Mouse (Mus musculus) embryonic fibroblast, embryonic 13.5 days (primary cell): ENCODE data around the gene Pdk4. TPM values are rescaled to one million over a fixed set of nuclear protein-coding genes. Genes with fewer than 3 reads are reported as not detected.

ENCODE experiments used
- H3K27ac ChIP-seq: 2 replicates; pipeline ENCODE4 v1.5.1; 2012; ENCODE audit warnings: low read length, control low read depth, inconsistent platforms; ENCODE audit not compliant: insufficient read depth
- H3K4me1 ChIP-seq: 2 replicates; pipeline ENCODE4 v1.6.1; 2011; ENCODE audit warnings: low read length; ENCODE audit not compliant: control insufficient read depth, insufficient read depth
- H3K4me3 ChIP-seq: 2 replicates; pipeline ENCODE4 v1.5.1; 2011; ENCODE audit warnings: mild to moderate bottlenecking, control low read depth, low read length; ENCODE audit not compliant: insufficient read depth
- CTCF ChIP-seq: IDR thresholded peaks from 2 replicates; pipeline ENCODE4 v1.5.1; 2011; ENCODE audit warnings: mild to moderate bottlenecking, control low read depth, low read length, moderate library complexity, borderline replicate concordance; ENCODE audit not compliant: insufficient read depth
- POLR2A ChIP-seq: IDR thresholded peaks from 2 replicates; pipeline ENCODE4 v1.6.1; 2011; ENCODE audit warnings: low read depth, mild to moderate bottlenecking, control low read depth, low read length, moderate library complexity
- polyA plus RNA-seq: library from polyadenylated mRNA; stranded (reverse); fragments of >200 nt; gene quantifications from 2 replicates; pipeline ENCODE4 v1.2.4, GENCODE M21; 2011; ENCODE audit warnings: low read depth; ENCODE audit not compliant: missing spikeins, insufficient read length

Gene Pdk4
- polyA plus RNA-seq, 1 experiment, result 8.5 TPM

GRCm38 (mm10) chr6:5498740-5499139 is 2.6 kb upstream of the Pdk4 start:
- TF ChIP-seq POLR2A, result no peak
- Histone ChIP-seq H3K27ac (no peak overlapping the region), H3K4me3 (no peak overlapping the region), H3K4me1 (no peaks in the 10 kb centered on the region)

DNA sequence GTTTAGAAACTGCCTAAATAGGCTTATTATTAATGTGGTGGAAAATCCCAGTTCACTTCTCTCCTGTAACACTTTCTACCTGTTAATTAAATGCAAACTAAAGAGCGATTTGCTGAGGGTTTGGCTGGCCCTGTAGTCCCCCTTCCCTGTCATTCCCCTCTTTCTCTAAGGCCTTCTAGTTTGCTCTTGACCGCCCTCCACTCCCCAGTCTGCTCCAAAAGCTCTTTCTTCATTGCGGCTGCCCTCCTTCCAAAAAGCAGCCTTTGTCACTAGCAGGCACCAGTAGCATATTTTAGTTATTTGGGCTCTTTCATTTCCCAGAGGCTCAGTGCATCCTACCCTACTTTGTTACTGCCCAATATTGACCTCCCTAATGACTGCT is 736 bp upstream of the Pdk4 start:
- Histone ChIP-seq H3K4me1 (no peaks in the 10 kb centered on the region), H3K4me3 (no peak overlapping the region), H3K27ac (0 out of 2 replicates have a peak overlapping the region, but pooled peaks have one; percentile 9)
- TF ChIP-seq CTCF, result no peak
- no peak for TF ChIP-seq POLR2A

- no peak overlapping the region for H3K4me3 ChIP-seq
- H3K27ac ChIP-seq, result no peak overlapping the region
- no peaks in the 10 kb centered on the region for H3K4me1 ChIP-seq
- TF ChIP-seq POLR2A (no peak), CTCF (no peak)
Observed at GRCm38 (mm10) chr6:5485028-5485427, 11.1 kb downstream of the Pdk4 start.

GRCm38 (mm10) chr6:5482270-5482783 is 13.8 kb downstream of the Pdk4 start:
- H3K27ac ChIP-seq, result no peak overlapping the region
- no peak for TF ChIP-seq POLR2A
- TF ChIP-seq CTCF, result no peak
- H3K4me3 ChIP-seq, result no peak overlapping the region
- no peaks in the 10 kb centered on the region for H3K4me1 ChIP-seq

- H3K27ac ChIP-seq, result no peak overlapping the region
- TF ChIP-seq POLR2A (no peak), CTCF (no peak)
Observed at GRCm38 (mm10) chr6:5481066-5481465, 15.0 kb downstream of the Pdk4 start.

GRCm38 (mm10) chr6:5474021-5474420 is 22.1 kb downstream of the Pdk4 start:
- TF ChIP-seq POLR2A (no peak), CTCF (no peak)
- Histone ChIP-seq H3K4me3 (no peak overlapping the region), H3K27ac (no peak overlapping the region), H3K4me1 (no peaks in the 10 kb centered on the region)

More at GRCm38 (mm10) chr6:5481066-5481465, 15.0 kb downstream of the Pdk4 start:
- Histone ChIP-seq H3K4me1 (no peaks in the 10 kb centered on the region), H3K4me3 (no peak overlapping the region)

GRCm38 (mm10) chr6:5472692-5473091 is 23.4 kb downstream of the Pdk4 start:
- no peaks in the 10 kb centered on the region for H3K4me1 ChIP-seq
- TF ChIP-seq POLR2A, result no peak
- no peak for TF ChIP-seq CTCF
- H3K27ac ChIP-seq, result no peak overlapping the region
- H3K4me3 ChIP-seq, result no peak overlapping the region

DNA sequence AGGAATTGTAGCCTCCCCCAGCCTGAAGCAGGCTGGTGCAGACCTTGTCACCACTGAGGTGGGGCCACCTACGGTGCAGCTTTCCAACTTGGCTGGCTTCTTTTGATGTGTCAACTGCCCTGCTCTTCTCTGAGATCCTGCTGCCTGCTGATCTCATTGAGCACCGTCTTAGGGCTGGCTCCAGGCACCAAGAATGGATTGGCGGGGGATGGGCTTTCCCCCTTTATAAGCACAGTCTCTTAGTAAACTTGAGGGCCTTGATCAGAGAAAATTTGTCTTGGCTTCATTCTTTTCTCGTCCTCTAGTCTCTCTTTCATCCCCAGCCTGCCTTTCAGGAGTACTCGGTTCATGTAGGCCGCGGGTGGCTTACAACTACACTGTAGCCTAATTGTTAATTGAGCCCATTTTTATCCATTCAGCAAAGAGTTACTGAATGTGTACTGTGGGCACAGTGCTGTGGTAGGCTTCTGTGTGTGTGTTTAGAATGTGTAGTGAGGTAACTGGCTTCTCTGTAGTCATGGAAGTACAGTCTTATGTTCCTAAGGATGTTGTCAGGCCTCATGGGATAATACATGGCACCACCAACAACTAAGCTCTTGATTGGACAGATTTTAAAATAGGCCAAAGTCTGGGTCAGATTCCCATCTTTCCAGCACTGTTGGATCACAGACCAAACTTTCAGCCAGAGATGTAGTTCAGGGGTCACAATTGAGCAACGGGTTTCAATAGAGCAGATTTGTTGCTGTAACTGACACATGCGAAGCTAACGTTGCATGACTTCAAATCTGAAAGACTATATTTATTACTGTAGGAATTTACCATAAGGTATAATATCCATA is 25.4 kb downstream of the Pdk4 start:
- Histone ChIP-seq H3K4me3 (no peak overlapping the region), H3K27ac (no peak overlapping the region), H3K4me1 (no peaks in the 10 kb centered on the region)
- TF ChIP-seq POLR2A, result no peak
- no peak for TF ChIP-seq CTCF

DNA sequence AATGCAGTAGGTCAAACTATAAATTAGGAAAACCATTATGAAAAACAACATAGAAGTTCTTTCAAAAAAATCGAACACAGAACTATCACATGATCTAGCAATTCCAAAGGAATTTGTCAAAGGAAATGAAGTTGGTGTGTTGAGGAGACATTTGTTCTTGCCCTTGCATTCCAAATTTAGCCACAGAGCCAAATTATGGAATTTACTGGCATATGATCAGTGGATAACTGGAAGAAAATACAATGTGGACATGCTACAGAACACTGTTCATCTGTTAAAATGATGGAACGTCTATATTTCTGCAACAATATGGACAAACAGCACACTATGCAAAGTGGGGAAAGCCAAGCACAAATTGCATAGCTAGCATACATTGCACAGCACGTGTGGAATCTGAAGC is 40.3 kb downstream of the Pdk4 start:
- TF ChIP-seq POLR2A (no peak), CTCF (no peak)
- H3K4me1 ChIP-seq, result peaks cover 7% of the 10 kb centered on the region
- H3K4me3 ChIP-seq, result no peak overlapping the region
- peak overlapping the region; percentile 36; the same call in 1 of the 2 replicates for H3K27ac ChIP-seq

- TF ChIP-seq CTCF, result no peak
- TF ChIP-seq POLR2A, result no peak
- Histone ChIP-seq H3K4me1 (peaks cover 1% of the 10 kb centered on the region; the same call in 1 of the 2 replicates), H3K4me3 (no peak overlapping the region), H3K27ac (no peak overlapping the region)
Observed at GRCm38 (mm10) chr6:5449878-5450277, 46.2 kb downstream of the Pdk4 start.

DNA sequence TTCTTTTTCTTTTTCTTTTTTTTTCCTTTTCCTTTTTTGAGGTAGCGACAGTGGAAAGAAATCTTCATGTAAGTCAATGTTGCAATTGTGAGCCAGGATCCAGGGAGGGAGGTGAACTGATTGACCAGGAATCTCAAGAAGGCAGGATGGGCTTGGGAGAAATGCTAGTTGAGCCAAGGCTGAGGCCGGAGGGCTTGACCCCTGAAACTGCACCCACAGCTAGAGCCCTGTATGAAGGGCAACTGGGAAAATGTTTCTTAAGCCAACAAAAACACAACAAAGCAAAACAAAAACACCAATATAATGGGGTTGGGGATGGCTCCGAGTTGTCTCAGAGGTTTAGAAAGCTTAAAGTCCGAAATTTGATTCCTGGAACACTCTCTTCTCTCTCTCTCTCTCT is 47.7 kb downstream of the Pdk4 start:
- Histone ChIP-seq H3K4me1 (peaks cover 5% of the 10 kb centered on the region; the same call in 1 of the 2 replicates), H3K4me3 (no peak overlapping the region), H3K27ac (no peak overlapping the region)
- TF ChIP-seq POLR2A (no peak), CTCF (no peak)
